Mouse (Mus musculus) midbrain, postnatal 0 days (tissue): ENCODE measurements around the gene Hist1h4a. TPM values are rescaled to one million over a fixed set of nuclear protein-coding genes. Genes with fewer than 3 reads are reported as not detected.

Experiments used
- ATAC-seq: fragments of 200-750 bp; cut with Nextera tagmentation; 2 replicates; pipeline ENCODE4 v1.8.0; 2017; ENCODE audit warnings: moderate number of reproducible peaks, mild to moderate bottlenecking, moderate TSS enrichment, moderate library complexity; ENCODE audit not compliant: low FRiP score
- DNase-seq: peaks from one replicate; pipeline ENCODE4 v3.0.0-alpha.2; 2015; ENCODE audit warnings: low spot score
- H3K27ac ChIP-seq: fragments of 300-500 bp; sonication (generic); 2 replicates; pipeline ENCODE4 v1.5.1; 2014; ENCODE audit warnings: low read depth, mild to moderate bottlenecking, low read length, mixed read lengths
- H3K27me3 ChIP-seq: fragments of 300-500 bp; sonication (generic); 2 replicates; pipeline ENCODE4 v1.6.1; 2014; ENCODE audit warnings: low read length, control low read depth, mixed read lengths; ENCODE audit not compliant: insufficient read depth
- H3K36me3 ChIP-seq: fragments of 300-500 bp; sonication (generic); 2 replicates; pipeline ENCODE4 v1.6.1; 2014; ENCODE audit warnings: low read length, control low read depth, mixed read lengths; ENCODE audit not compliant: insufficient read depth
- H3K4me1 ChIP-seq: fragments of 300-500 bp; sonication (generic); 2 replicates; pipeline ENCODE4 v1.6.1; 2014; ENCODE audit warnings: mild to moderate bottlenecking, control low read depth, antibody characterized with exemption, low read length, mixed read lengths; ENCODE audit not compliant: insufficient read depth
- H3K4me2 ChIP-seq: fragments of 300-500 bp; sonication (generic); 2 replicates; pipeline ENCODE4 v1.6.1; 2014; ENCODE audit warnings: low read depth, mild to moderate bottlenecking, low read length, mixed read lengths; ENCODE audit not compliant: poor library complexity, severe bottlenecking
- H3K4me3 ChIP-seq: fragments of 300-500 bp; sonication (generic); 2 replicates; pipeline ENCODE4 v1.5.1; 2014; ENCODE audit warnings: low read depth, mild to moderate bottlenecking, low read length, moderate library complexity
- H3K9ac ChIP-seq: fragments of 300-500 bp; sonication (generic); replicated peaks from 2 replicates; pipeline ENCODE4 v1.6.1; 2014; ENCODE audit warnings: mild to moderate bottlenecking, low read length, moderate library complexity, mixed read lengths; ENCODE audit not compliant: poor library complexity, severe bottlenecking
- H3K9me3 ChIP-seq: fragments of 300-500 bp; sonication (generic); 2 replicates; pipeline ENCODE4 v1.6.1; 2016; ENCODE audit warnings: low read length, control low read depth
- CTCF ChIP-seq: IDR thresholded peaks from 2 replicates; pipeline ENCODE4 v1.5.1; 2016; ENCODE audit warnings: antibody characterized with exemption, mild to moderate bottlenecking
- WGBS: fragments of 180-500 bp; shearing (Covaris S2); extraction: QIAGEN DNeasy Blood & Tissue Kit; methylation state at CpG from one replicate; pipeline ENCODE4 v1.1.7; 2014; 5-methylcytosine and 5-hydroxymethylcytosine counted together
- polyA plus RNA-seq: library from polyadenylated mRNA; unstranded; fragments of >200 nt; fragmentation: Nextera tagmentation; extraction: Ambion mirVana; gene quantifications from 2 replicates; pipeline ENCODE4 v1.2.1, GENCODE M21; 2015
- total RNA-seq: library from RNA; depleted of rRNA; stranded (reverse); fragments of >200 nt; gene quantifications from 2 replicates; pipeline ENCODE4 v1.2.3, GENCODE M21; 2014

Gene Hist1h4a
- total and polyA plus RNA-seq, 2 experiments from 2014 or later = 405 TPM; not detected in 1

- 0 out of 2 replicates have a peak, but pooled peaks cover 3% of the 10 kb centered on the region for H3K4me1 ChIP-seq
- no peaks in the 10 kb centered on the region for H3K36me3 ChIP-seq
- H3K9ac ChIP-seq = no peak overlapping the region
- H3K27me3 ChIP-seq = no peaks in the 10 kb centered on the region
- no peak overlapping the region for H3K27ac ChIP-seq
- WGBS = 4% methylated on average over 13 of the region's 36 CpGs
- peak overlapping the region; percentile 37; the same call in 1 of the 2 replicates for H3K4me3 ChIP-seq
- no peak for DNase-seq
- no peak for TF ChIP-seq CTCF
- no peaks in the 10 kb centered on the region for H3K9me3 ChIP-seq
- no peak for ATAC-seq
- peak overlapping the region; percentile 69 for H3K4me2 ChIP-seq
Observed at GRCm38 (mm10) chr13:23744421-23745380, 16.3 kb downstream of the Hist1h4a start.

DNA sequence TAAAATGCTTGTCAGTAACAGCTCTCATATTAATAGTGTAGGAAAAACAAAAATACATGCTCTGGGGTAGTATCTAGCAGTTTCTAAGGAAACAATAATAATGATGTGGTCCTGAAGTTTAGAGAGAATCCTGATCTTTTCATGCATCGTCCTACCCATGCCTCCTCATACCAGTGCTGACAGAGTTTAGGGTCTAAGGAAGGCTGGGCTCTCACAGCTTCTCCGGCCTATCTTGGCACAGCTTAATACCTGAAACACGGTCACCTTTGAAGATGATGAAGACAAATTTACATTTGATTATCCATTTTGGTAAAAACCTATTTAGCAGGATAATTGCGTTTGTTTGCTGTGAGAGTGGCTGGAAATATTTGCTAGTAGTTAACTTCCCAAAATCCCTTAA is 17.1 kb downstream of the Hist1h4a start:
- no peak overlapping the region for H3K4me2 ChIP-seq
- no peak overlapping the region for H3K9ac ChIP-seq
- H3K27me3 ChIP-seq = no peaks in the 10 kb centered on the region
- H3K9me3 ChIP-seq = no peaks in the 10 kb centered on the region
- no peaks in the 10 kb centered on the region for H3K36me3 ChIP-seq
- H3K4me1 ChIP-seq = 0 out of 2 replicates have a peak, but pooled peaks cover 3% of the 10 kb centered on the region
- no peak overlapping the region for H3K27ac ChIP-seq
- no peak for TF ChIP-seq CTCF
- no peak overlapping the region for H3K4me3 ChIP-seq
- ATAC-seq = no peak
- WGBS = 37% methylated on average over 4 of the region's 4 CpGs
- no peak for DNase-seq

DNA sequence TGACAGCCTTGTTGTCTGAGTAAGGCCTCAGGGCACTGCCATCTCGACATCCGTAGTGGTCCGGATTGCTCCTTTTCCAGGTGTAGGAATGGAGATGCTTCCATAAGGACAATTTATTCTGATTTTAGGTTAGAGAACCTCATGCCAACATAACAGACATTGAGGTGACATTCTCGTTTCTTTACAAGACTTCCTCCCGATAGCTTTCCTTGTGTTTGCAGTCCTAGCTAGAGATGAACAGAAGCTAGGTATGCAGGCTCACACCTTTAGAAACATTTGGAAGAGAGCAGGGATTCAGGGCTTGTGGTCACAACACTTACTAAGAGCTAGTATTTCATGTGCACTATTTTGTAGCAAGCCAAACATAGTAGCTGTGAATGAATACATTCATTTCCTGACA is 17.8 kb downstream of the Hist1h4a start:
- Histone ChIP-seq H3K36me3 (no peaks in the 10 kb centered on the region), H3K4me1 (0 out of 2 replicates have a peak, but pooled peaks cover 3% of the 10 kb centered on the region), H3K9me3 (no peaks in the 10 kb centered on the region), H3K4me3 (no peak overlapping the region), H3K27ac (no peak overlapping the region), H3K27me3 (no peaks in the 10 kb centered on the region), H3K9ac (no peak overlapping the region), H3K4me2 (no peak overlapping the region)
- DNase-seq (no peak), ATAC-seq (no peak)
- WGBS = 88% methylated on average over 5 of the region's 5 CpGs
- no peak for TF ChIP-seq CTCF

DNA sequence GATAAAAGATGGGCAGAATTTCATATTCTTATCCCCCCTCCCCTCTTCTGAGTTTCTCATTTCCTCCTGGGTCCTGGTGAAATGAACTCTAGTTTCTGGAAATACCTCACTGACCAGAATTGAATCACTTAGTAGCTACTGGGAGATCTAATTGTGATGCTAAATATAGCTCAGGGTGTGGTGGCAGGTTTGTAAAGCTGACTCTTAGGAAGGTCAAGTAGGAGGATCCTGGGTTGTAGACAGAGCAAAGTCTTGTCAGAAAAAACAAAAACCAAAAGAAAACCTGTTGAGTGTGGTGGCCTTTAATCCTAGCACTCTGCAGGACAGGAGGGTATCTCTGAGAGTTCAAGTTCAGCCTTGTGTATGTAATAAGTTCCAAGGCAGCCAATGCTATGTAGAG is 19.0 kb downstream of the Hist1h4a start:
- no peak for TF ChIP-seq CTCF

DNA sequence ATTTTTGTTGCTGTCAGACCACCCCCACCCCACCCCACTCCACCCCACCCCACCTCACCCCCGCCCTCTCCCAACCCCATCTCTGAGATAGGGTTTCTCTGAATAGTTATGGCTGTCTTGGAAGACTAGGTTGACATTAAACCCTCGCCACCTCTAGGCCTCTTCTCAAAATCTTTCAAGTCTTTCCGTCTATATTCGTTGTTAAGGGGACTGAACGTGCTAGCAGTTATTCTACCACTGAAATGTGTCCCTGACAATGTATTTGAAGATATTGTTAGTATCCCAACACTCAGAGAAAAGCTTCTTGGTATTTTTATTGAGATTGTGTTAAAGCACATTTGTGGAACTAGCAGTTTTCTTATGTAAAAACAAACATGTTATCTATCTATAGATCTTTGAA is 20.1 kb downstream of the Hist1h4a start:
- Histone ChIP-seq H3K36me3 (no peaks in the 10 kb centered on the region), H3K9me3 (no peaks in the 10 kb centered on the region), H3K4me3 (no peak overlapping the region), H3K27ac (no peak overlapping the region), H3K4me2 (peak overlapping the region; percentile 99; the same call in 1 of the 2 replicates), H3K27me3 (no peaks in the 10 kb centered on the region), H3K9ac (no peak overlapping the region), H3K4me1 (0 out of 2 replicates have a peak, but pooled peaks cover 3% of the 10 kb centered on the region)
- no peak for ATAC-seq
- 71% methylated on average over 5 of the region's 5 CpGs for WGBS
- DNase-seq = no peak
- no peak for TF ChIP-seq CTCF

More for the DNA sequence above, 19.0 kb downstream of the Hist1h4a start:
- H3K4me1 ChIP-seq = 0 out of 2 replicates have a peak, but pooled peaks cover 3% of the 10 kb centered on the region
- H3K4me2 ChIP-seq = no peak overlapping the region
- H3K9me3 ChIP-seq = no peaks in the 10 kb centered on the region
- H3K9ac ChIP-seq = no peak overlapping the region
- H3K27ac ChIP-seq = no peak overlapping the region
- no peak overlapping the region for H3K4me3 ChIP-seq
- no peak for DNase-seq
- H3K36me3 ChIP-seq = no peaks in the 10 kb centered on the region
- H3K27me3 ChIP-seq = no peaks in the 10 kb centered on the region
- no peak for ATAC-seq

GRCm38 (mm10) chr13:23740256-23740840 is 20.7 kb downstream of the Hist1h4a start:
- Histone ChIP-seq H3K27ac (peak overlapping the region; percentile 44; the same call in 1 of the 2 replicates), H3K9me3 (no peaks in the 10 kb centered on the region), H3K4me3 (peak overlapping the region; percentile 56), H3K4me1 (no peaks in the 10 kb centered on the region), H3K27me3 (no peaks in the 10 kb centered on the region), H3K4me2 (peak overlapping the region; percentile 99), H3K36me3 (no peaks in the 10 kb centered on the region), H3K9ac (no peak overlapping the region)
- no peak for TF ChIP-seq CTCF
- 39% methylated on average over 13 of the region's 13 CpGs for WGBS
- ATAC-seq = no peak
- no peak for DNase-seq
